Mouse (Mus musculus) E14TG2a.4 (cell line): ENCODE data around the gene Sh2d3c.

Source experiments
- CTCF ChIP-seq: conservative IDR thresholded peaks from 2 replicates; pipeline ENCODE4 v1.5.1; 2014; ENCODE audit warnings: low read length
- NANOG ChIP-seq: IDR thresholded peaks from 2 replicates; pipeline ENCODE4 v1.6.1; 2014; ENCODE audit warnings: borderline replicate concordance, low read length, mixed read lengths

DNA sequence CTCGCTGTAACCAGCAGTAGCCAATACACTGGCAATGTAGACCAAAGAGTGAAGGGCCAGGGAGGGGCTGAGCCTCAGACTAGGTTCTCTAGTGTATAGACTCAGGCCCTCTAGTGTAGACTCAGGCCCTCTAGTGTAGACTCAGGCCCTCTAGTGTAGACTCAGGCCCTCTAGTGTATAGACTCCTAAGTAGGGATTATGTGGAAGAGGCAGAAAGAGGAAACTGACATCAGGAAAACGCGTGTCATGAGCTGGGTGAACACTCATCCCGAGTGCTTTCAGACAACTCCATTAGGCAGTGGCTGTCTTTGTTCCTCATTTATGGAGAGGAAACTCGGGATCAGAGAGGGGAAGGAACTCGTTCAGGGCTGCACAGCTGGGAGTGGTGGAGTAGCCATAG, 16.2 kb downstream of the Sh2d3c start:
- no peak for TF ChIP-seq CTCF
- no peak for TF ChIP-seq NANOG
